Mouse (Mus musculus): Measurements from ENCODE around the gene C2cd2l. TPM values are rescaled to one million over a fixed set of nuclear protein-coding genes. Genes with fewer than 3 reads are reported as not detected.

C2cd2l gene
- total and polyA plus RNA-seq, 3 experiments = 4.7 to 10.9 TPM; not detected in 1

- no peak; the same call in 1 of the 2 replicates for TF ChIP-seq ETS1 (IDR thresholded peaks at IDR 0.05; ENCODE audit: low read depth, low read length)
- TF ChIP-seq MAX (IDR thresholded peaks at IDR 0.05; ENCODE audit: low read length) = peak; percentile 33; the same call in 1 of the 2 replicates
- TF ChIP-seq CHD1 (IDR thresholded peaks at IDR 0.05; ENCODE audit: low read depth, low read length) = no peak; the same call in none of the 2 replicates
- TF ChIP-seq CTCF (IDR thresholded peaks at IDR 0.05 in 2 of 3, conservative IDR thresholded peaks at IDR 0.05 in 1 of 3; ENCODE audit: control insufficient read depth in 1 of 3, insufficient read depth in 1 of 3, low read depth in 2 of 3, low read length in 3 of 3, poor library complexity in 1 of 3, severe bottlenecking in 1 of 3) = peak in 1 of 3 experiments; percentile 27; a peak in 1 of 6 replicates
- TF ChIP-seq RAD21 (IDR thresholded peaks at IDR 0.05; ENCODE audit: low read depth, low read length) = no peak
Observed at GRCm38 (mm10) chr9:44334396-44335330, 14.6 kb upstream of the C2cd2l start, which contains the start of gene H2afx (continued).

DNA sequence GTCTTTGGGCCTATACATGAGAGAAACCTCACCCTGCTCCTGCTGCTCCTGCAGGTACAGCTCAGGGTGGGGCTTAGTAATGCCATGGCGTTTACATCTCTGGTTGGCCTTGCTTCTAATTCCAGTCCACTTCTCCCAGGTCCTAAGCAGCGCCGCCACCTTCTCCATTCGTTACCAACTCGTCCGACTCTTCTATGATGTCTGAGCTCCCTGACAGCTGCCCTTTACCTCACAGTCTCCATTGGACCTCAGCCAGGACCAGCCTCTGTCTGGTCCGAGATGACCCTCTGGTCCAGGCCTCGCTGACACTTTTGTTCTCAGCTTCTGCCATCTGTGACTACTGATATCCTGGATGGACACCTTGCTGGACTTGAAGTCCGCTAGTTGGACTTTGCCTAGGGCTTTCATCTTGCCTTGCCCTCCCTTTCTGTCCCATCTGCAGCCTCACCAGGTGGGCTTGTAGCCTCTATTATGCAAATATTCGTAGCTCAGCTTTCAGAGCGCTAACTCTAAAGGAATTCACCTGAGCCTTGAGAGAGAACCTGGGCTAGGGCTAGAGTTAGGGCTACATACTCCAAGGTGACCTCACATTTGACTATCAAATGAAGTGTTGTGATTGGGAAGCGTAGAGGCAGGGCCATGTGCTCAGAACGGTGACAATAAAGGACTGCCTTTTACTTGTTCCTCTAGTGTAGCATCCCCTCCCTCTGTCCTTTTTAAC, 13.0 kb upstream of the C2cd2l start:
- peaks cover 0 to 3% of the 10 kb centered on the region in 2 experiments; a peak in 1 of 4 replicates for H3K4me1 ChIP-seq (ENCODE audit: control insufficient read depth in 1 of 2, insufficient read depth in 2 of 2, low read length in 2 of 2)
- H3K9me3 ChIP-seq (replicated peaks; ENCODE audit: insufficient read depth, low read length) = no peaks in the 10 kb centered on the region
- TF ChIP-seq MAX (IDR thresholded peaks at IDR 0.05; ENCODE audit: low read length) (peak; percentile 41; the same call in 1 of the 2 replicates), UBTF (IDR thresholded peaks at IDR 0.05; ENCODE audit: borderline replicate concordance, insufficient read depth, low read depth, low read length) (no peak)
- no peaks in the 10 kb centered on the region for H3K27me3 ChIP-seq (ENCODE audit: control insufficient read depth in 1 of 2, insufficient read depth in 2 of 2, low read length in 2 of 2)
- H3K27ac ChIP-seq (ENCODE audit: control insufficient read depth, low read depth, low read length) = no peak overlapping the region
- H3K36me3 ChIP-seq (ENCODE audit: control insufficient read depth in 1 of 2, insufficient read depth in 2 of 2, low read length in 2 of 2) = peaks cover 0 to 6% of the 10 kb centered on the region in 2 experiments; a peak in 3 of 4 replicates
- DNase-seq (ENCODE audit: low read depth, low spot score) = no peak
- no peak overlapping the region for H3K4me3 ChIP-seq (ENCODE audit: control insufficient read depth in 1 of 2, insufficient read depth in 1 of 2, low read depth in 2 of 2, low read length in 2 of 2)
- no peak overlapping the region for H3K9ac ChIP-seq (ENCODE audit: control insufficient read depth, low read depth, low read length, poor library complexity, severe bottlenecking)
- peaks cover 24% of the 10 kb centered on the region for H3K79me2 ChIP-seq (ENCODE audit: control insufficient read depth, insufficient read depth, low read length, poor library complexity)

GRCm38 (mm10) chr9:44330736-44331135, 10.7 kb upstream of the C2cd2l start:
- H3K27ac ChIP-seq (ENCODE audit: control insufficient read depth, low read depth, low read length) = no peak overlapping the region
- no peaks in the 10 kb centered on the region for H3K27me3 ChIP-seq (ENCODE audit: control insufficient read depth in 1 of 2, insufficient read depth in 2 of 2, low read length in 2 of 2)
- H3K4me1 ChIP-seq (ENCODE audit: control insufficient read depth in 1 of 2, insufficient read depth in 2 of 2, low read length in 2 of 2) = peaks cover 0 to 6% of the 10 kb centered on the region in 2 experiments; a peak in 2 of 4 replicates
- TF ChIP-seq GABPA (IDR thresholded peaks at IDR 0.05; ENCODE audit: low read depth, low read length) = no peak
- TF ChIP-seq POLR2A (IDR thresholded peaks at IDR 0.05; ENCODE audit: control insufficient read depth in 1 of 2, insufficient read depth in 1 of 2, low read depth in 1 of 2, low read length in 2 of 2, poor library complexity in 1 of 2) = no peak
- TF ChIP-seq CTCF (IDR thresholded peaks at IDR 0.05 in 2 of 3, conservative IDR thresholded peaks at IDR 0.05 in 1 of 3; ENCODE audit: control insufficient read depth in 1 of 3, insufficient read depth in 1 of 3, low read depth in 2 of 3, low read length in 3 of 3, poor library complexity in 1 of 3, severe bottlenecking in 1 of 3) = no peak
- TF ChIP-seq MAFK (IDR thresholded peaks at IDR 0.05; ENCODE audit: borderline replicate concordance, low read depth, low read length) = no peak
- no peak for TF ChIP-seq CHD2 (IDR thresholded peaks at IDR 0.05; ENCODE audit: low read length)
- no peak overlapping the region for H3K4me3 ChIP-seq (ENCODE audit: control insufficient read depth in 1 of 2, insufficient read depth in 1 of 2, low read depth in 2 of 2, low read length in 2 of 2)
- H3K9me3 ChIP-seq (replicated peaks; ENCODE audit: insufficient read depth, low read length) = no peaks in the 10 kb centered on the region
- peaks cover 23% of the 10 kb centered on the region for H3K79me2 ChIP-seq (ENCODE audit: control insufficient read depth, insufficient read depth, low read length, poor library complexity)
- DNase-seq (ENCODE audit: low read depth, low spot score) = no peak
- no peak overlapping the region for H3K9ac ChIP-seq (ENCODE audit: control insufficient read depth, low read depth, low read length, poor library complexity, severe bottlenecking)
- H3K36me3 ChIP-seq (ENCODE audit: control insufficient read depth in 1 of 2, insufficient read depth in 2 of 2, low read length in 2 of 2) = no peaks in the 10 kb centered on the region; a peak in 2 of 4 replicates

Data from MEL (cell line).